Mouse (Mus musculus) stomach, postnatal 0 days (tissue): ENCODE results near the gene Btaf1. TPM values are rescaled to one million over a fixed set of nuclear protein-coding genes. Genes with fewer than 3 reads are reported as not detected.
"Not testable (repeated sequence)": the region's sequence is repeated elsewhere in the genome, so short reads cannot be mapped to it uniquely, and the experiment has no call there.

ENCODE experiments used
- ATAC-seq: fragments of 200-750 bp; cut with Nextera tagmentation; 2 replicates; pipeline ENCODE4 v1.8.0; 2017; ENCODE audit not compliant: low FRiP score, low TSS enrichment
- DNase-seq: peaks from one replicate; pipeline ENCODE4 v3.0.0-alpha.2; 2016; ENCODE audit warnings: low spot score
- H3K27ac ChIP-seq: fragments of 300-500 bp; sonication (generic); replicated peaks from 2 replicates; pipeline ENCODE4 v1.5.1; 2014; ENCODE audit warnings: mild to moderate bottlenecking, control low read depth
- H3K27me3 ChIP-seq: fragments of 300-500 bp; sonication (generic); 2 replicates; pipeline ENCODE4 v1.6.1; 2014; ENCODE audit warnings: low read length; ENCODE audit not compliant: control insufficient read depth, insufficient read depth
- H3K36me3 ChIP-seq: fragments of 300-500 bp; sonication (generic); 2 replicates; pipeline ENCODE4 v1.6.1; 2014; ENCODE audit warnings: low read length, mixed read lengths; ENCODE audit not compliant: control insufficient read depth, insufficient read depth
- H3K4me1 ChIP-seq: fragments of 300-500 bp; sonication (generic); replicated peaks from 2 replicates; pipeline ENCODE4 v1.6.1; 2014; ENCODE audit warnings: antibody characterized with exemption; ENCODE audit not compliant: control insufficient read depth, insufficient read depth
- H3K4me2 ChIP-seq: fragments of 300-500 bp; sonication (generic); replicated peaks from 2 replicates; pipeline ENCODE4 v1.6.1; 2014; ENCODE audit warnings: low read depth, mild to moderate bottlenecking, control low read depth, moderate library complexity
- H3K4me3 ChIP-seq: fragments of 300-500 bp; sonication (generic); 2 replicates; pipeline ENCODE4 v1.5.1; 2014; ENCODE audit warnings: low read depth, low read length, control low read depth
- H3K9ac ChIP-seq: fragments of 300-500 bp; sonication (generic); 2 replicates; pipeline ENCODE4 v1.6.1; 2014; ENCODE audit warnings: mild to moderate bottlenecking, low read length, control low read depth, mixed read lengths
- H3K9me3 ChIP-seq: fragments of 300-500 bp; sonication (generic); 2 replicates; pipeline ENCODE4 v1.6.1; 2016; ENCODE audit warnings: low read length; ENCODE audit not compliant: control insufficient read depth
- CTCF ChIP-seq: IDR thresholded peaks from 2 replicates; pipeline ENCODE4 v1.5.1; 2016; ENCODE audit warnings: antibody characterized with exemption, low read depth, mild to moderate bottlenecking, moderate library complexity
- EP300 ChIP-seq: optimal IDR thresholded peaks from 2 replicates; pipeline ENCODE3; 2016; ENCODE audit warnings: antibody characterized with exemption
- WGBS: fragments of 180-500 bp; shearing (Covaris S2); extraction: QIAGEN DNeasy Blood & Tissue Kit; methylation state at CpG from one replicate; pipeline ENCODE4 v1.1.7; 2014; 5-methylcytosine and 5-hydroxymethylcytosine counted together
- polyA plus RNA-seq: library from polyadenylated mRNA; unstranded; fragments of >200 nt; fragmentation: Nextera tagmentation; extraction: Ambion mirVana; gene quantifications from 2 replicates; pipeline ENCODE4 v1.2.1, GENCODE M21; 2015

Btaf1 gene
- polyA plus RNA-seq, 1 experiment from 2014 or later = 2.8 TPM

DNA sequence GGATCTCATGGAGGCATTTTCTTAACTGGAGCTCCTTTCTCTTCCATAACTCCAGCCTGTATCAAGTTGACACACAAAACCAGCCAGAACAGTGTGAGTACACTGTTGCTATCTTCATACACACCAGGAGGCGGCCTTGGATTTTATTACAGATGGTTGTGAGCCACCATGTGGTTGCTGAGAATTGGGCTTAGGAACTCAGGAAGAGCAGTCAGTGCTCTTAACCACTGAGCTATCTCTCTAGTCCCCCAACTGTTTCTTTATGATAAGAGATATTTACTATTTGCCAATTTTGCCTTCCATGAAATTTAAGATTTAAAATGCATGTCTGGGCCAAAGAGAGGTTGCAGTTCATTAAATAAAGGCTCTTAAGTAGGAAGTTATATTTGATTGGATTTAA lies 14.2 kb downstream of the Btaf1 start:
- 91% methylated on average over 1 of the region's 1 CpGs for WGBS
- Histone ChIP-seq H3K4me1 (no peaks in the 10 kb centered on the region), H3K9ac (no peak overlapping the region), H3K9me3 (no peaks in the 10 kb centered on the region), H3K36me3 (no peaks in the 10 kb centered on the region), H3K27ac (no peak overlapping the region), H3K4me3 (no peak overlapping the region), H3K4me2 (no peak overlapping the region), H3K27me3 (no peaks in the 10 kb centered on the region)
- DNase-seq (no peak), ATAC-seq (no peak)
- no peak for TF ChIP-seq EP300
- no peak for TF ChIP-seq CTCF

DNA sequence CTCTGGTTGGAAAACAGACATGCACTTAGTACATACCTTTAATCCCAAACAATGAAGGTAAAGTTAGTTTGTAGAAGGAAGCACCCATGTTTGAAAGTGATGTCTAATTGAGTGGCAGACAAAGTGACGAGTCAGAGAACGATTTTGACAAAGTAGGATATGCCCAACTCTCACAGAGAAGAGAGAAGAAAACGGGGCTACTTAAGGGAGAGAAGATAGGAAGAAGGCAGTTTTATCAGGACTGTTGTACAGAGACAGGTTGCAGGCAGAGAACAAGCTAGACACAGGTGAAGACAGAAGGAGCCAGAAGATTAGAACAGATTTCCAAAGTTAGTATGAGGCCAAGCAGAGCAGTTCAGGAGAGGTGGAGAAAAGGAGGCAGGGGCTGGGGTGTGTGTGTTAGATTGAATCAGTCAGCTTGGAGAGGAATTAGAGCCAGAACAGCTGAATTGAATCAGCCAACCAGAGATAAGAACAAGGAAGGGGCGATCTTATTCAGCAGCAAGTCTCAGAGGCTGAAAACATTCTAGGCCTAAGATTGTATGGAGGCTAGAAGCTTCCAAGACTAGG lies 27.8 kb downstream of the Btaf1 start:
- no peak overlapping the region for H3K4me2 ChIP-seq
- WGBS = 73% methylated on average over 4 of the region's 4 CpGs
- TF ChIP-seq CTCF (no peak), EP300 (no peak)
- DNase-seq (no peak), ATAC-seq (no peak)
- no peaks in the 10 kb centered on the region for H3K9me3 ChIP-seq
- H3K27me3 ChIP-seq = no peaks in the 10 kb centered on the region
- no peak overlapping the region for H3K9ac ChIP-seq
- H3K4me3 ChIP-seq = no peak overlapping the region
- no peaks in the 10 kb centered on the region for H3K36me3 ChIP-seq
- no peak overlapping the region for H3K27ac ChIP-seq
- no peaks in the 10 kb centered on the region for H3K4me1 ChIP-seq

DNA sequence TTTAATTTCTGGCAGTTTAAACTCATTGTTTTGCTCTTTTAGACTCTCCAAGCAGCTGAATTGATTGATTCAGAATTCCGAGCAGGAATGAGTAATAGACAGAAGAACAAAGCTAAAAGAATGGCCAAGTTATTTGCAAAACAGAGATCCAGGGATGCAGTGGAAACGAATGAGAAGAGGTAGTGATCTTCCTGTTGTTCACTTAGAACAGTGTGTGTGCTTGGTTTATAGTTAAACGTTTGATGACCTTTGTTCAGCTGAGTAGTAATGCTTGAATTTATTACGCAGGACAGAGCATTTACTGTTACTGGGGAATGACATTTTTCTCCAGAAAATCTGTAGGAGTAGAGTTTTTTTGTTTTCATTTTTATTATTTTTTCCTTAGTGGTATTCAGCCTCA lies 32.5 kb downstream of the Btaf1 start:
- Histone ChIP-seq H3K27me3 (no peaks in the 10 kb centered on the region), H3K4me1 (no peaks in the 10 kb centered on the region), H3K4me3 (no peak overlapping the region), H3K9me3 (no peaks in the 10 kb centered on the region), H3K27ac (no peak overlapping the region), H3K4me2 (no peak overlapping the region), H3K9ac (no peak overlapping the region), H3K36me3 (peaks cover 6% of the 10 kb centered on the region)
- ATAC-seq (no peak), DNase-seq (no peak)
- WGBS = 80% methylated on average over 4 of the region's 4 CpGs
- TF ChIP-seq EP300 = no peak
- TF ChIP-seq CTCF = no peak

DNA sequence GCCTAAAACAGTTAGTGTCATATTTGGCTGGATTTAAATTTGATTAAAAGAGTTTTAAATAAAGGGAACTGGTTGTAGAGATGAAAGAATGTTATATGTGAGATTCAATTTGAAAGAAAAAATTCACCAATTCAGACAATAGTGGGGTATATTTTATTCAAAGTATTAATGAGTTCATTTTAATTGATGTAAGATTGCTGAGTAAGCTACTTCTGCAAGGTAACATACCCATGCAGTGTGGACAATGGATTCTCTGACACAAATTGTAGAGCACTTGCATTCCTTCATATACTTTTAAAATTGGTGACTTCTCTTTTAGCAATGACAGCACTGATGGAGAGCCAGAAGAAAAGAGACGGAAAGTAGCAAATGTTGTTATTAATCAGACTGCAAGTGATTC lies 35.4 kb downstream of the Btaf1 start:
- no peaks in the 10 kb centered on the region for H3K27me3 ChIP-seq
- no peak overlapping the region for H3K4me2 ChIP-seq
- no peaks in the 10 kb centered on the region for H3K4me1 ChIP-seq
- H3K9me3 ChIP-seq = no peaks in the 10 kb centered on the region
- DNase-seq = no peak
- no peak overlapping the region for H3K27ac ChIP-seq
- H3K4me3 ChIP-seq = no peak overlapping the region
- no peak for ATAC-seq
- TF ChIP-seq CTCF (no peak), EP300 (no peak)
- no peak overlapping the region for H3K9ac ChIP-seq
- peaks cover 10% of the 10 kb centered on the region for H3K36me3 ChIP-seq
- WGBS = 97% methylated on average over 1 of the region's 1 CpGs

DNA sequence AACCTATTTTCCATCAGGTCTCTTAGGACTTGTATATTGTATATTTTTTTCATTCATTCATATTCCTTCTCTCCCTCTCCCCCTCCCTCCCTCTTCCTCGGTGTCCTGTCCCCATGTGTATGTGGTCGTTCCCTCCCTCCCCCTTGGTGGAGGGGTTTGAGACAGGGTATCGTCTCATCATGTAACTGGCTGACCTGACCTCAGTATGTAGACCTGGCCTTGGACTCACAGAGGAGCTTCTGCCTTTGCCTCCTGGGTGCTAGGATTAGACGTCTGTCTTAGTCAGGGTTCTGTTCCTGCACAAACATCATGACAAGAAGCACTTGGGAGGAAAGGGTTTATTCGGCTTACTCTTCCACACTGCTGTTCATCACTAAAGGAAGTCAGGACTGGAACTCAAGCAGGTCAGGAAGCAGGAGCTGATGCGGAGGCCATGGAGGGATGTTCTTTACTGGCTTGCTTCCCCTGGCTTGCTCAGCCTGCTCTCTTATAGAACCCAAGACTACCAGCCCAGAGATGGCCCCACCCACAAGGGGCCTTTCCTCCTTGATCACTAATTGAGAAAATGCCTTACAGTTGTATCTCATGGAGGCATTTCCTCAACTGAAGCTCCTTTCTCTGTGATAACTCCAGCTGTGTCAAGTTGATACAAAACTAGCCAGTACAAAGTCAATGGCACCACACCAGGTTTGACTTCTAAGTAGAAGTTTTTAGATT lies 36.8 kb downstream of the Btaf1 start:
- not testable (repeated sequence) for H3K36me3 ChIP-seq, H3K4me3 ChIP-seq, H3K27me3 ChIP-seq, H3K9me3 ChIP-seq, H3K4me2 ChIP-seq, ATAC-seq, DNase-seq, H3K9ac ChIP-seq, H3K4me1 ChIP-seq, H3K27ac ChIP-seq
- 89% methylated on average over 5 of the region's 6 CpGs for WGBS

DNA sequence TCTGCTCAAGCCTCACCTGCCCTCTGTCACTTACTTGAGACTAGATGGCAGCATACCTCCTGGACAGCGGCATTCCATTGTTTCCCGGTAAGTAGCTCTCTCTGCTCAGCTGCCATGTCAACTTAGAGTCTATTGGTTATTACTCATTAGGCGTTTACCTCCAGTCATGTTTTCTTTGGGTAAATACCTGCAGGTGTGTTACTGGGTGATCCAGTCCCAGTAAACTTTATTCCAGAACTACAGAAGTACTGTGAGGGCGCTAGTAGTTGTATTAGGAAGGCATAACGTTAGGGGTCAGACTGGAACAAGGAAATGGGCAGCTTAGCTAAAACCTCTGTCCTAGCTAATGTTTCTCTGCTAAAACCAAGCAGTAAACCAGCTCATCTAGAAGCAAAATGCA lies 78.7 kb downstream of the Btaf1 start:
- H3K4me2 ChIP-seq = no peak overlapping the region
- DNase-seq (no peak), ATAC-seq (peak; percentile 92)
- H3K9me3 ChIP-seq = no peaks in the 10 kb centered on the region
- H3K9ac ChIP-seq = no peak overlapping the region
- H3K27ac ChIP-seq = no peak overlapping the region
- TF ChIP-seq EP300 = no peak
- peak; percentile 34 for TF ChIP-seq CTCF
- H3K36me3 ChIP-seq = peaks cover 30% of the 10 kb centered on the region
- H3K27me3 ChIP-seq = no peaks in the 10 kb centered on the region
- H3K4me1 ChIP-seq = no peaks in the 10 kb centered on the region
- H3K4me3 ChIP-seq = no peak overlapping the region
- WGBS = 67% methylated on average over 5 of the region's 5 CpGs
